Mouse (Mus musculus) intestine, embryonic 14.5 days (tissue): ENCODE measurements around the gene Gm4491. TPM values are rescaled to one million over a fixed set of nuclear protein-coding genes. Genes with fewer than 3 reads are reported as not detected.

Source experiments
- ATAC-seq: fragments of 200-750 bp; cut with Nextera tagmentation; replicated peaks from 2 replicates; pipeline ENCODE4 v1.8.0; 2017; ENCODE audit warnings: low read depth, moderate number of reproducible peaks, moderate TSS enrichment, moderate library complexity; ENCODE audit not compliant: low FRiP score, low TSS enrichment
- DNase-seq: peaks from one replicate; pipeline ENCODE4 v3.0.0-alpha.2; 2018; ENCODE audit warnings: low spot score
- H3K27ac ChIP-seq: fragments of 300-500 bp; sonication (generic); 2 replicates; pipeline ENCODE4 v1.5.1; 2014; ENCODE audit warnings: low read depth, mild to moderate bottlenecking, control low read depth
- H3K27me3 ChIP-seq: fragments of 300-500 bp; sonication (generic); replicated peaks from 2 replicates; pipeline ENCODE4 v1.6.1; 2014; ENCODE audit warnings: low read length, control low read depth; ENCODE audit not compliant: control insufficient read depth, insufficient read depth
- H3K36me3 ChIP-seq: fragments of 300-500 bp; sonication (generic); 2 replicates; pipeline ENCODE4 v1.6.1; 2014; ENCODE audit warnings: low read length, control low read depth; ENCODE audit not compliant: control insufficient read depth, insufficient read depth
- H3K4me1 ChIP-seq: fragments of 300-500 bp; sonication (generic); replicated peaks from 2 replicates; pipeline ENCODE4 v1.6.1; 2014; ENCODE audit warnings: low read length, control low read depth, mixed read lengths; ENCODE audit not compliant: control insufficient read depth, insufficient read depth
- H3K4me2 ChIP-seq: fragments of 300-500 bp; sonication (generic); 2 replicates; pipeline ENCODE4 v1.6.1; 2014; ENCODE audit warnings: low read length
- H3K4me3 ChIP-seq: fragments of 300-500 bp; sonication (generic); 2 replicates; pipeline ENCODE4 v1.5.1; 2014; ENCODE audit warnings: low read depth, low read length, control low read depth, mixed read lengths
- H3K9ac ChIP-seq: fragments of 300-500 bp; sonication (generic); 2 replicates; pipeline ENCODE4 v1.6.1; 2014; ENCODE audit warnings: mild to moderate bottlenecking, low read length
- H3K9me3 ChIP-seq: fragments of 300-500 bp; sonication (generic); 2 replicates; pipeline ENCODE4 v1.6.1; 2016; ENCODE audit warnings: low read length, control low read depth; ENCODE audit not compliant: control insufficient read depth
- polyA plus RNA-seq: library from polyadenylated mRNA; unstranded; fragments of >200 nt; fragmentation: Nextera tagmentation; extraction: Ambion mirVana; gene quantifications from 2 replicates; pipeline ENCODE4 v1.2.1, GENCODE M21; 2014

The Gm4491 gene
- polyA plus RNA-seq, 1 experiment from 2014 or later, result not detected

DNA sequence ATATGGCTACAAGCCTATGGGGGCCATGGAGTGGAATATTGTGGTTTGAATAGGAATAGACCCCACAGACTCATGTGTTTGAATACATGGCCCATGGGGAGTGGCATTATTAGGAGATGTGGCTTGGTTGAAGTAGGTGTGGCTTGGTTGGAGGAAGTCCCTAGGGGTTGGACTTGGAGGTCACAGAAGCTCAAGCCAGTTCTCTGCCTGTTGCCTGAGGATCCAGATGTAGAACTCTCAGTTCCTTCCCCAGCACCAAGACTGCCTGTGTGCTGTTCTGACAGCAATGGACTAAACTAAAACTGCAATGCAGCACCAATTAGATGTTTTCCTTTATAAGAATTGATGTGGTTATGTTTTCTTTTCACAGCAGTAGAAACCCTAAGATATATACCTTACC, 49.6 kb downstream of the Gm4491 start:
- Histone ChIP-seq H3K36me3 (no peaks in the 10 kb centered on the region), H3K4me2 (no peak overlapping the region), H3K9me3 (no peaks in the 10 kb centered on the region), H3K27ac (no peak overlapping the region), H3K27me3 (no peaks in the 10 kb centered on the region), H3K9ac (no peak overlapping the region), H3K4me3 (no peak overlapping the region), H3K4me1 (no peaks in the 10 kb centered on the region)
- no peak for DNase-seq
- no peak for ATAC-seq

Other genes with a start within 250 kb of the Gm4491 start
- 37.6 and 45.9 TPM in 2 replicates for gene Zmym2, start 229.2 kb downstream of the Gm4491 start, polyA plus RNA-seq
- gene Gja3, start 57.8 kb downstream of the Gm4491 start, polyA plus RNA-seq, result 0.16 and 0.23 TPM in 2 replicates
- 2.2 and 3.7 TPM in 2 replicates for gene Gjb2, start 11.2 kb downstream of the Gm4491 start, polyA plus RNA-seq
- gene Gjb6, start 17.7 kb upstream of the Gm4491 start, polyA plus RNA-seq, result not detected in 2 replicates